Mouse (Mus musculus) stomach, embryonic 15.5 days (tissue): Measurements from ENCODE around the gene Gm10352. TPM values are rescaled to one million over a fixed set of nuclear protein-coding genes. Genes with fewer than 3 reads are reported as not detected.
"Not testable (repeated sequence)": the region's sequence is repeated elsewhere in the genome, so short reads cannot be mapped to it uniquely, and the experiment has no call there.

Experiments
- ATAC-seq: fragments of 200-750 bp; cut with Nextera tagmentation; 2 replicates; pipeline ENCODE4 v1.8.0; 2017; ENCODE audit warnings: low read depth, moderate number of reproducible peaks, moderate TSS enrichment; ENCODE audit not compliant: insufficient read depth, low FRiP score
- H3K27ac ChIP-seq: fragments of 300-500 bp; sonication (generic); 2 replicates; pipeline ENCODE4 v1.5.1; 2015; ENCODE audit warnings: mild to moderate bottlenecking, inconsistent platforms
- H3K27me3 ChIP-seq: fragments of 300-500 bp; sonication (generic); replicated peaks from 2 replicates; pipeline ENCODE4 v1.6.1; 2015; ENCODE audit warnings: inconsistent platforms
- H3K36me3 ChIP-seq: fragments of 300-500 bp; sonication (generic); 2 replicates; pipeline ENCODE4 v1.6.1; 2015; ENCODE audit warnings: inconsistent platforms
- H3K4me1 ChIP-seq: fragments of 300-500 bp; sonication (generic); 2 replicates; pipeline ENCODE4 v1.6.1; 2015; ENCODE audit warnings: inconsistent platforms
- H3K4me2 ChIP-seq: fragments of 300-500 bp; sonication (generic); 2 replicates; pipeline ENCODE4 v1.6.1; 2015; ENCODE audit warnings: mild to moderate bottlenecking, inconsistent platforms
- H3K4me3 ChIP-seq: fragments of 300-500 bp; sonication (generic); replicated peaks from 2 replicates; pipeline ENCODE4 v1.5.1; 2015; ENCODE audit warnings: inconsistent platforms
- H3K9ac ChIP-seq: fragments of 300-500 bp; sonication (generic); 2 replicates; pipeline ENCODE4 v1.6.1; 2015; ENCODE audit warnings: inconsistent platforms
- H3K9me3 ChIP-seq: fragments of 300-500 bp; sonication (generic); 2 replicates; pipeline ENCODE4 v1.6.1; 2016; ENCODE audit warnings: inconsistent platforms
- WGBS: fragments of 180-500 bp; shearing (Covaris S2); methylation state at CpG from one replicate; pipeline ENCODE4 v1.1.7; 2015; 5-methylcytosine and 5-hydroxymethylcytosine counted together
- polyA plus RNA-seq: library from polyadenylated mRNA; unstranded; fragments of >200 nt; fragmentation: Nextera tagmentation; extraction: Ambion mirVana; gene quantifications from 2 replicates; pipeline ENCODE4 v1.2.1, GENCODE M21; 2015

The Gm10352 gene
- not detected in 2 replicates for polyA plus RNA-seq

DNA sequence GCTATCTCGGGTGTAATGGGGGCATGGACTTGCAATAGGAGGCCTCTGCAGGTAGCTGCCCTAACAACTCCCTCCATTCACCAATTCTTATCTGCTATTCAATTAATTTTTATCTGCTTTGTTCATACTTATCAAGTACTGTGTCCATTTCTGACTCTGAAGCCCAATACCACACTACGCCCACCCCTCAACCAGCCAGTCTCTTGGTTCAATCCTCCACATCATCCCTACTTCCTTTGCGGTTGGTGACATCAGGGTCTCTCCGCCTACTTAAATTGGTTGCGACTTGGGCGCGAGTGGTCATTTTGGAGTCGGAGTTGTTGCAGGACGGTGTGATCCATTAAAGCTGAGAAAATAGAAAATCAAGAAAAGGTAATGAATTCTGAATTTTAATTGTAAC is at the start of gene Gm10352:
Gene Gm10352, plus strand, starts transcription at position 301 of the 400 bp plus-strand sequence.
- H3K4me2 ChIP-seq, H3K9me3 ChIP-seq, H3K4me1 ChIP-seq, H3K27ac ChIP-seq, H3K4me3 ChIP-seq, H3K36me3 ChIP-seq, H3K9ac ChIP-seq, H3K27me3 ChIP-seq, ATAC-seq: not testable (repeated sequence)
- no CpG with 5 or more reads among the region's 9 CpGs for whole genome bisulfite sequencing

DNA sequence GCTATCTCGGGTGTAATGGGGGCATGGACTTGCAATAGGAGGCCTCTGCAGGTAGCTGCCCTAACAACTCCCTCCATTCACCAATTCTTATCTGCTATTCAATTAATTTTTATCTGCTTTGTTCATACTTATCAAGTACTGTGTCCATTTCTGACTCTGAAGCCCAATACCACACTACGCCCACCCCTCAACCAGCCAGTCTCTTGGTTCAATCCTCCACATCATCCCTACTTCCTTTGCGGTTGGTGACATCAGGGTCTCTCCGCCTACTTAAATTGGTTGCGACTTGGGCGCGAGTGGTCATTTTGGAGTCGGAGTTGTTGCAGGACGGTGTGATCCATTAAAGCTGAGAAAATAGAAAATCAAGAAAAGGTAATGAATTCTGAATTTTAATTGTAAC is 31.5 kb downstream of the Gm10352 start, which contains the start of gene Gm29289:
Gene Gm29289, plus strand, starts transcription at position 301 of the 400 bp plus-strand sequence.
- no CpG with 5 or more reads among the region's 9 CpGs for WGBS
- not testable (repeated sequence) for H3K27me3 ChIP-seq, H3K4me1 ChIP-seq, H3K27ac ChIP-seq, H3K36me3 ChIP-seq, H3K4me3 ChIP-seq, H3K9ac ChIP-seq, H3K4me2 ChIP-seq, H3K9me3 ChIP-seq, ATAC-seq

Other genes with a start within 250 kb of the Gm10352 start
- not detected in 2 replicates for gene Sry, start 237.3 kb upstream of the Gm10352 start, polyA plus RNA-seq
- not detected in 2 replicates for gene H2al2b, start 180.3 kb upstream of the Gm10352 start, polyA plus RNA-seq
- gene Gm4064, start 104.8 kb upstream of the Gm10352 start, polyA plus RNA-seq, result 0.09 TPM in 1 of 2 replicates, not detected in the other
- not detected in 2 replicates for gene Rbmy, start 70.3 kb upstream of the Gm10352 start, polyA plus RNA-seq
- gene Gm10256, start 70.3 kb upstream of the Gm10352 start, polyA plus RNA-seq, result 0.14 TPM in 1 of 2 replicates, not detected in the other
- not detected in 2 replicates for gene Gm29289, start 31.6 kb downstream of the Gm10352 start, polyA plus RNA-seq